Mouse (Mus musculus) heart, postnatal 14 days (tissue): Measurements from ENCODE around the gene 4932414N04Rik. TPM values are rescaled to one million over a fixed set of nuclear protein-coding genes. Genes with fewer than 3 reads are reported as not detected.
"Not testable (repeated sequence)": the region's sequence is repeated elsewhere in the genome, so short reads cannot be mapped to it uniquely, and the experiment has no call there.

ENCODE experiments used
- DNase-seq, 2 experiments: peaks; one replicate each; pipeline ENCODE4 v3.0.0; 2021 to 2022
- intact Hi-C: fragments of 180-260 bp; cut with DNase I; formaldehyde crosslinking; loops from one replicate; pipeline ENCODE4 v1.15.1; 2025
- long read RNA-seq, 2 experiments: library from polyadenylated mRNA; stranded (forward); transcript quantifications; one replicate each; pipeline ENCODE4 v2.0.0; 2021
- total RNA-seq, 2 experiments: library from RNA; stranded (reverse); gene quantifications; 2 replicates each; pipeline ENCODE4 v1.2.3; 2021

4932414N04Rik gene
- not detected for total RNA-seq
- long read RNA-seq, experiment 1, result 0 reads
- long read RNA-seq, experiment 2, result 0 reads

- DNase-seq, intact Hi-C loops: not testable (repeated sequence)
Observed at GRCm38 (mm10) chr2:68656186-68656585, at the start of gene 4932414N04Rik. 4932414N04Rik (plus strand) TSS chr2:68656486.

- DNase-seq, result no peak
Observed at GRCm38 (mm10) chr2:68732216-68732615, 75.9 kb downstream of the 4932414N04Rik start.

DNA sequence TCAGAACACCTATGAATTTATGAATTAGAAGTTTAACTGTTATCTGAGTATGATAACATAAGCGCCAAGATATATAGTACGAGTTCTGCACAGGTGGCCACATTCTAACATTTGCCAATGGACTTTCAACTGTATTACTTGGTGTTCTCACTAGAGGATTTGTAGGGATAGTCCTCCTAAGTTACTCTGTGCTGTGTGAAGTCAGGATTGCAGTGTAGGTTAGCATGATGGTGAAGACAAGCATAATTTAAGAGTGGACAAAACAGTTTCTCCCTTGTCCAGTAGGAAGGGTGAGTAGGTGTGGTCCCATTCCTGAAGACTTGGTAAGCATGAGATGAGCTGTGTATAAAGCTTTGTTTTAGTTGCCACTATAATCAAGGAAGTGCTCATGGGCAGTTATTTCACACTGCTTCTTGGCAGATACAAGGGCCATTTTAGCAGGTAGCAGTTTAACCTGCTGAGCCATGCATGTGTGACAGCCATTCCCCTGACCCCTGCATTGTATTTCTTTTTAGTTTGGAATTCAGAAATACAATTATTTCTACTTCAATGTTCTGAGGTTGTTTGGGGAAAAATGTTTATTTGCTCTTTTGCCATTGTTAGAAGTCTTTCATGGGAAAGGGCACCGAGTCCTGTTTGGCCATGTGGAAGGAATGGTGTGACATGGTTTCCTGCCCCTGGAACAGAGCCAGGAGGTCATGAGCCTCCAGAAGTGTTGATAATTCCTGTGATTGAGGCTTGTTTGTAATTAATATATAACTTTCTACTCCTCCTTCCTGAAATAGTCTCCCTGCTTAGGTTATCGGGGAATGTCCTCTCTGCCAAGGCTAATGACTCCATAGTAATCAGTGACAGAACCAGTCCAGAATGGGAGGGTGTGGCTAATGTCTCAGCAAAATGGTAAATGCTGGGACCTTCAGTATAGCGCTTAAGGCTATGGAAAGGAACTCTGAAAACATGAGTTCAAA is 83.8 kb downstream of the 4932414N04Rik start:
- no peak for DNase-seq
- intact Hi-C loops, result no loop called here

More at GRCm38 (mm10) chr2:68732216-68732615, 75.9 kb downstream of the 4932414N04Rik start:
- intact Hi-C loops, result no loop called here

- DNase-seq, result peak in 1 of 2 experiments; percentile 11
- intact Hi-C loops, result no loop called here
Observed at GRCm38 (mm10) chr2:68744599-68744998, 88.3 kb downstream of the 4932414N04Rik start.

- intact Hi-C loops, result loop anchor here (1.0 to 5.0 kb wide), 2 partner anchors 193 to 394 kb away; no protein-coding TSS in a partner anchor
- DNase-seq, result no peak
Observed at GRCm38 (mm10) chr2:68756179-68756578, 99.9 kb downstream of the 4932414N04Rik start.

DNA sequence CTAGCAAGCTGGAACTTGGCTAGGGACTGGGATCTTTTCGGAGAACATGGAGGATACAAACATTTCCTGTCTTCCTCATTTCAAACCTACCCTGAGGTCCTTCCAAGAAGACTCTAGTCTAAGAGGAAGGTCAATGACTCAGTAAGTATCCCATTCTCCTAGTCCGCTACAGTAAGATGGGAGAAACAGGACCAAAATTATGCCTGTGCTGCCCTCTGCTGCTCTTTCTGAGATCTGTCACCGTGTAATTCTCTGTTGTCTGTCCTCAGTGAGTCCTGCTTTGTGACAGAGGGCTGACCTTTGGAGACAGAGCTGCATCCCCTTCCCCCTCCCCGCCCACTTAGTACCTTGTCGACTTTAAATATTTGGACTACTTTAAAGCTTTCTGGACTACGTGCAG is 100.5 kb downstream of the 4932414N04Rik start:
- intact Hi-C loops, result loop anchor here (1.0 to 5.0 kb wide), 2 partner anchors 193 to 394 kb away; no protein-coding TSS in a partner anchor

DNA sequence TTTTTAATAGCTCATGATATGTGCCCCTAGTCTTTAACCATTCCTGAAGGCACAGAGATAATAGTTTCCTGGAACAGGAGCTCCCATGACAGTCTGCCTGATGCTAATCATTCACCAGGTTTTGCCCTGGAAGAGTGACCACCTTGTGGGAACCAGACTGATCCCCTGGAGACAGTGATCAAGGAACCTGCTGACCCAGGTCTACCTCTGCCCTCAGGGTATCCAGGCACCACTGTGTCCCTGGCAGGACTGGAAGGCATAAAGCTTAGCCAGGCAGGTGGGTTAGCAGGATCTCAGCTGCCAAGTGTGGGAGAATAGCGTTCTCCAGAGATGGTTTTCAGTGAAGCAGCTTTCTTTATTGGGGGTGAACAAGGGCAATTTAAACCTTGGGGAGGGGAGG is 109.1 kb downstream of the 4932414N04Rik start:
- intact Hi-C loops, result no loop called here
- DNase-seq, result no peak

More for the DNA sequence above, 100.5 kb downstream of the 4932414N04Rik start:
- DNase-seq, result peak; percentile 22 to 44

- DNase-seq, result no peak
- intact Hi-C loops, result no loop called here
Observed at GRCm38 (mm10) chr2:68767186-68767890, 111.1 kb downstream of the 4932414N04Rik start.

DNA sequence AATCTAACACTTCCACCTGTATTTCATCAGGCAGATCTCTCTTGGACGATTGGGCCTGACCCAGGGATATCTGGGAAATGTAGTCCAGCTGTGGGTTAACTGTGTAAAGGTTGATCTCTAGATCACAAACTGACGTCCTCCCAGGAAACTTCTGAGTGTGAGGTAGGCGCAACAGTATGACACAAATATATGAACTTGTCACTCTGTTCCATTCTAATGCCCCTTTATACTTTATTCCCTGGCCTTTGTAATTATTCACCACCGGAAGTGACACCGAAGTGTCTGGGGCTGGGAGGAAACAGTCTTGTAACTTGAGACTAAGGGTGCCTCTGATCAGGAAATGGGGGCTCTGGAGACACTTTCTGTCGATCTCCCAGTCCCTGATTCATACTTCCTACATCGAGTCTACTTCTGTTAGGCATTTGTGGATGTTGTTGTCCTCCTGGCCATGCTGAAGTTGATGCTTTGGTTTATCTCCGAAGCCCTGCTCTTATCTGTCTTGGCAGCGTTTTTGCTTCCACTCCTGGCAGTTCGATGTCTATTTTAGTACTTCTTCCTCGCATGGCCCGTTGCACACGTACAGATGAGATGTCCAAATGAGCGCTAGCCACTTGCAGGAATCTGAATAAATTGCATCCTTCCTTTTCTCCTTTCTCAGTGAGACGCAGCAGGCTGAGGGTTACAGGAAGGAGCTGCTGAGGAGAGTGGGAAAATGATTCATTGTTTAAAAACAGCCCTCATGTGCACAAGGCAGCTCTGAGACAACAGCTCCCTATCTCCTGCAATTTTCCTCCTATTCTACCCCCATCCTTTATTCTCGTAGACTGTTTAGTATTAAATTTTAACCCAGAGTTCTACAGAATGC is 126.2 kb downstream of the 4932414N04Rik start:
- peak in 1 of 2 experiments; percentile 19 for DNase-seq
- intact Hi-C loops, result loop anchor here (5.0 kb wide), 2 partner anchors 280 to 425 kb away; partner anchors contain the start of gene Spc25

GRCm38 (mm10) chr2:68783664-68784063 is 127.4 kb downstream of the 4932414N04Rik start:
- intact Hi-C loops, result loop anchor here (1.0 to 5.0 kb wide), 3 partner anchors 279 to 645 kb away; partner anchors contain the start of gene Spc25
- not testable (repeated sequence) for DNase-seq

- DNase-seq, result peak; percentile 81 to 88
Observed at GRCm38 (mm10) chr2:68784710-68785427, 128.6 kb downstream of the 4932414N04Rik start.

DNA sequence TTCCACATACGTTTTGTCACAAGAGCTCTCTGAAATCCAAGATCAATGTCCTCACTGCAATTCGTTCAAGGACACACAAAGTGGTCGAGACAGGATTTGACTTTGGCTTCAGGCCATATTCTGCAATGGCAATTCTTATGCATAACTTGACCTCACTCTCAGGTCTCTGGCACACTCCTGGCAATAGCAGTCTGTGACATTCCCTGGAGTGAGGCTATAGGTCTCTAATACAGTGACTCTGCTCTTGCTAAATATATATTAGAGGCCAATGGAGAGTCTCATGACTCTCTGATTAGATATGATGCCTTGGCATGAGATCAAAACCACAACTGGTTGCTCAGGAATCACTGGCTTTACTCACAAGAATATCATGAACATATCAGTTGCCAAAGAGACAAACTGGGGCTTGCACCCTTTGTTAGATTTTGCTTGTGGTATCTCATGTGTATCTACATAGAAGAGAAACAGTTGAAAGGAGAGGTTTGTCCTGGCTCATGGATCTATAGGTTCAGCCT is 130.9 kb downstream of the 4932414N04Rik start:
- no peak for DNase-seq
- intact Hi-C loops, result loop anchor here (2.0 kb wide), 1 partner anchor 256 kb away; no protein-coding TSS in a partner anchor

More at GRCm38 (mm10) chr2:68784710-68785427, 128.6 kb downstream of the 4932414N04Rik start:
- intact Hi-C loops, result loop anchor here (1.0 to 5.0 kb wide), 4 partner anchors 277 to 643 kb away; partner anchors contain the start of gene Spc25

DNA sequence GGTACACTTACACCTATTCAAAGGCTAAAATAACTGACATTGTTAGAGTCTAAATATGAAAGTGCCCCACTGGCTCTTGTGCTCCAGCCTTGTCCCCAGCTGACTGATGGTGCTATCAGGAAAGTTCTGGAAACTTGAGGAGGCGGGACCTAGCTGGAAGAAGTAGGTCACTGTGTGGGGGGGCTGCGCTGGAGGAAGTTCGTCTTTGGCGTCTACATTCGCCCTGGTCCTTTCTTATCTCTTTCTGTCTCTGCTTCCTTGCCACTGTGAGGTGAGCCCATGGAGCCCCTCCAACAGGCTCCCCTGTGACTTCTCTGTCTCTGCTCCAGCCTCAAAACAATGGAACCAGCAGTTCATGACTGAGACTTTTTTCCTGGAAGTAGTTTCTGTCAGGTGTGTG is 136.0 kb downstream of the 4932414N04Rik start:
- peak in 1 of 2 experiments; percentile 32 for DNase-seq
- intact Hi-C loops, result loop anchor here (5.0 kb wide), 1 partner anchor 70 kb away; the partner anchor contains the start of gene Cers6

DNA sequence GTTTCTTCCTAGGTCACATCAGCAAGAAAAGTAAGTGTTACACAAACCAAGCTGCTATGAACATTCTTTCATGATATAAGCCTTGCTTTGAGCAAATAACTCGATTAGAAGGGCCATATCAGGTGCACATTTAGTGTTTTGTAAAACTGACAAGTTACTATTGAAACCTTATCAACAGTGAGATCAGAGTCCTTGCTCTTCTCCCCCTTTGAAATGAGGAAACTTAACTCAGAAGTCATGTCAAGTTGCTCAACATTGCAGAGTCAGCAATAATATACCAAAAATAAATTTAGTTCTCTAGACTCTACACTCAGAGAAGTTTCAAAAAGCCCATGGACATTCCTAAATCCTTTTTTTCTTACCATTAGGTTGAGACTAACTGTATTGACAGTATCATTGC is 137.2 kb downstream of the 4932414N04Rik start:
- intact Hi-C loops, result loop anchor here (5.0 kb wide), 1 partner anchor 69 kb away; the partner anchor contains the start of gene Cers6
- DNase-seq, result no peak

- intact Hi-C loops, result loop anchor here (5.0 kb wide), 1 partner anchor 68 kb away; the partner anchor contains the start of gene Cers6
- DNase-seq, result no peak
Observed at GRCm38 (mm10) chr2:68794181-68794580, 137.9 kb downstream of the 4932414N04Rik start.

DNA sequence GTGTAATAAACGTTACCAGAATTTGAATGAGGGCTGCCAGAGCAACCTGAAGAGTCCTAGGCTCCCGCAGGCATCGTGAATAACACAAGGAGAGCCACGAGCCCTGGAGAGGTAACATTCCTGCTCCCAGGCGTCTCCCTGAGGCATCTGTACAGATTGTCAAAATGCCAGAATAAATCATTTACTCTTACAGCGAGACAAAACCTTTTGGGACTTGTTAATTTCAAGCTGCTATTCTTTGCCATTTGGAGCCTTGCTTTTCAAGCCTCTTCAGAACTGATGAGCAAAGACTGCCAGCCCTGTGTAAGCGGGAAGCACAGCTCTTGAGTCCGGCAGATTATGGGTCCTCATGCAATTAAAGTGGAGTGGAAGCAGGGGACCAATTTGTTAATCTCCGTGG is 138.3 kb downstream of the 4932414N04Rik start:
- intact Hi-C loops, result loop anchor here (5.0 kb wide), 1 partner anchor 68 kb away; the partner anchor contains the start of gene Cers6

DNA sequence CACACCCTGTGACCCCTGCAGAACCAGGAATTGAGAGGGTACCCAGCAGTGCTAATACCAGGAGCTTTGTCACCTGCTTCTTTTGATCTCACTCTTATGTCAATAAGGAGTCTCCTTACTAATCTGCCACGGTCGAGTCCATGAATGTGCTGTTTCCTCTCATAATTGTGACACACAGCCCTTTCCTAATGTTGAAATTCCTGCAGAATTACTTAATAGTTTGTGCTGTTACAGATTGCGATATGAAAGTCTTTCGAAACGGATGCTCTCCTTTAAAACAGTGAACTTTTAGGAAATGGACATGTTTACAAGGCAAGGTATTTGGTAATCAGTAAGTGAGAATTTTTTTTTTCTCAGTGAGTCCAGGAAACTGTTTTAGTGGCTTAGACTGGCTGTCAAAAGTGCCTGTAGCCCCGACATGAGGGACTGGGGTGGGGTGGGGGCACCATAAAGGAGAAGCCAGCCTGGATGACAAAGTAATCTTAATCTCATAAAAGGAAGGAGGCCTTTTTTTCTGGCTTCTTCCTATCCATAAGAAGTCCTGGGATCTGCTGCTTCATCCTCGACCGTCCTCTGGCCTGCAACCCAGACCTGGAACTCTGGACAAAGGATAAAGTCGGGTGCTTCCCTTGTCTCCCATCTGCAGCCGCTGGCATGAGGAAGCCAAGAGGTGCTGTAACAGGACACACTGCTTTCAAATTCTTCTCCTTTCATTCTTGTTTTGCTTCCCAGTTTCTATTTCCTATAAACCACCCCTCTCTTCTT is 139.9 kb downstream of the 4932414N04Rik start:
- no peak for DNase-seq
- intact Hi-C loops, result no loop called here

More for the DNA sequence above, 138.3 kb downstream of the 4932414N04Rik start:
- DNase-seq, result no peak
